Comparison of ENCODE assay signal across 26 mouse cellular contexts in the genomic region with DNA sequence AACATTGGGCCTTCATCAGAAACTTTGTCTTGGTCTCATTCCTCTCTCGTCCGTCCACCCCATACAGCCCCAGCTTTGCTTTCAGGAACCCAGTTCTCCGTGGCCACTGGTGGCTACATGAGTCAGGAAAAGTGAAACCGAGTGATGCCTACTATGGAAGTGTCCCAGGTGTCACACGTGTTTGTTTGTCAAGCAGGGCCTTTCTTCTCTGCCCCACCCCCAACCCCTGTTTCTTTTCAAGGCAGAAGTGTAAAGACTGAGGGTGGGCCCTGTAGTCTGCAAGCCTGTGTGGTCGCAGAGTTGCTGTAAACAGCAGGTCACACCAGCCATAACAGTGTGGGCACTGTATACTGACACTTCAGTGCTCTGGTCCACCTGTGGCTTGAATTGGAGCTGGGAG.
"Had no signal": no experiment of that assay in that cellular context is flagged by ENCODE, and none has a peak within 500 bp of the region (broad histone marks: within the 10 kb centered on the region; RNA-seq: fewer than 3 reads in every experiment).

No protein-coding gene starts in this region.

- H3K9me3 ChIP-seq: heart, embryonic 13.5 days; heart, embryonic 15.5 days; hindbrain, embryonic 13.5 days; hindbrain, embryonic 15.5 days; kidney, embryonic 15.5 days; limb, embryonic 13.5 days; limb, embryonic 15.5 days had no signal

- H3K4me3 ChIP-seq: gastrocnemius, adult 2 months; heart, embryonic 13.5 days; heart, embryonic 15.5 days; hindbrain, embryonic 13.5 days; hindbrain, embryonic 15.5 days; kidney, embryonic 15.5 days; limb, embryonic 13.5 days; limb, embryonic 15.5 days had no signal

- DNase-seq: gastrocnemius, adult 2 months; gastrocnemius, postnatal 10 days; gastrocnemius, postnatal 25 days; heart, adult 18-20 months; heart, postnatal 14 days; heart, postnatal 36 days; kidney, adult 11 months; kidney, adult 2 months; kidney, adult 9 months; kidney, postnatal 14 days; kidney, postnatal 36 days; layer of hippocampus, adult 9-11 months; layer of hippocampus, postnatal 36 days; left cerebral cortex, postnatal 4 days had no signal

- H3K4me2 ChIP-seq: heart, embryonic 11.5 days; heart, embryonic 13.5 days; heart, embryonic 15.5 days; hindbrain, embryonic 13.5 days; hindbrain, embryonic 15.5 days; kidney, embryonic 15.5 days; limb, embryonic 13.5 days; limb, embryonic 15.5 days; liver, embryonic 11.5 days had no signal

- H3K27ac ChIP-seq: gastrocnemius, adult 2 months; heart, embryonic 13.5 days; heart, embryonic 15.5 days; hindbrain, embryonic 13.5 days; hindbrain, embryonic 15.5 days; hindbrain, postnatal 0 days; kidney, embryonic 15.5 days; kidney, postnatal 0 days; limb, embryonic 13.5 days; limb, embryonic 15.5 days had no signal

- H3K9ac ChIP-seq: heart, embryonic 13.5 days; heart, embryonic 15.5 days; hindbrain, embryonic 13.5 days; hindbrain, embryonic 15.5 days; kidney, embryonic 15.5 days; limb, embryonic 13.5 days; limb, embryonic 15.5 days had no signal

- H3K27me3 ChIP-seq: heart, embryonic 13.5 days; heart, embryonic 15.5 days; hindbrain, embryonic 13.5 days; hindbrain, embryonic 15.5 days; kidney, embryonic 15.5 days; limb, embryonic 13.5 days; limb, embryonic 15.5 days had no signal

- ATAC-seq: hindbrain, postnatal 0 days; intestine, embryonic 16.5 days had no signal

- H3K36me3 ChIP-seq: heart, embryonic 13.5 days; heart, embryonic 15.5 days; hindbrain, embryonic 13.5 days; hindbrain, embryonic 15.5 days; kidney, embryonic 15.5 days; limb, embryonic 13.5 days; limb, embryonic 15.5 days had no signal
